Mouse (Mus musculus): Measurements from ENCODE around the gene Fer.

Gene Fer

DNA sequence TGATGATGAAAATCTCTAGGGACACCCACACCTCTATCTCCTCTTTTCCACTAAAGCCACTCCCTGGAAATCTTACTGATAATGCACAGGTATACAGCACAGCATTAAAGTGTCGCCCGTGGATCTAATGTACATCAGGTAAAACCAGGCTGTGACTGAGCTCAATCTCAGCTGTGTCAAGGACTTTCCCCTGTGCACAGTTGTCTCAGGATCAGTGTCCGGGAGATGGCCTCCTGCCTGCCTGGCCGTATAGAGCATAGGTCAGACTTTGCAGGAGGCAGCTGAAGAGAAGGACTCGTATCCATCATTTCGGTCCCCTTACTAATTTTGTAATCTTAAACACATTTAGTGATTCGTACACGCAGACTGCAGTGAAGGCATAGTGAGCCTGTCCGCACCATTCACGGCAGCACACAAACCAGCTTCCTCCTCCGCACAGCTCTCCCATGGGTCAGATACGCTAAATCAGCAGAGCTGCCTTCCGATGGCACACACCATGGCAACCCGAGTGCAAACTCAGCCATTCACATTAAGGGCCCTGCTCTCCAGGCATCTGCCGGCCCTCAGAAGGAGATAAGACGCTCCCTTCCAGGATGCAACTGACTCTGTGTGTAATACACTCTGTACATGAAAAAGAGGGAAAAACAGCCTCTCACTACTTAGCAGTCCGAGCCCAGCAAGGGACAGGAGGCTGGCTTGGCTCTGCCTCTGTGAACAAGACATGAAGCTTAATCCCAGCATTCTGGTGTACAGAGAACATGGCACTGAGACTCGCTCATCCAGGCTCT lies 277.4 kb downstream of the Fer start:
- no peak for DNase-seq (ENCODE audit: low read depth)

DNA sequence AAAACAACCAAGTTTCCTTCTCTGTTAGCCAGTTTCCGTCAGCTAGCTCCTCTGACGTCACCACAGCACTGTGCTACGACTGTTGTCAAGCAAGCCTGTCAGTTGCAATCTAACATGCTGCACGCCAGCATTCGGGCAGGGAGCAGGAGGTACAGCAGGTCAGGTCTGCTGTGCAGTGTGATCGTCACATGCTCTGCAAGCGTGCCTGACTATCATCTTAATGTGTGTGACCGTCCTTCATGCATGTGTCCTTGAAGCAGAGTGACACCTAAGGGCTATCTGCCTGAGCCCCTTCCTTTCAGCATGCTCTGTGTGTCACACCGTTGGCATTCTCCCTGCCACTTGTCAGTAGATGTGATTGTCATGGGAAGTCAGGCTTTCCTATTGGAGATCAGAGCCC lies 279.0 kb downstream of the Fer start:
- no peak for DNase-seq (ENCODE audit: low read depth)

DNA sequence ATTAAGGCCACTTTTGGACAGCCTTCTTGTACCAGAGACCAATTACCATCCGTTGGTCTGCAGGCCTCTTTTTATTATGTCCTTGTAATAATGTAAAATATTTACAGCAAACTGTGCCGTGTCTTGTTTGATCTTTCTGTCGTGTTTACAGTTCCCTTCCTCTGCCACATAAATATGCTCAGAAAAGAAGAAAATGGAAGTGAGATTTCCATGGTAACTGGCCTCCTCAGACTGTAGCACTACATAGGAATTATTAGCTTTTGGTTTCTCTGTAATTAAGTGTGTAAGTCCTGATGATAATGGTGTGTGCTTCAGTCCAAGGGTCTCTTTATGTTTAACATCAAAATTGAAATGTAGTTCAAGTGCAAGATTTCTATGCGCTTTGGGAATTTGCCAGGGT lies 283.5 kb downstream of the Fer start:
- DNase-seq (ENCODE audit: low read depth), result no peak

DNA sequence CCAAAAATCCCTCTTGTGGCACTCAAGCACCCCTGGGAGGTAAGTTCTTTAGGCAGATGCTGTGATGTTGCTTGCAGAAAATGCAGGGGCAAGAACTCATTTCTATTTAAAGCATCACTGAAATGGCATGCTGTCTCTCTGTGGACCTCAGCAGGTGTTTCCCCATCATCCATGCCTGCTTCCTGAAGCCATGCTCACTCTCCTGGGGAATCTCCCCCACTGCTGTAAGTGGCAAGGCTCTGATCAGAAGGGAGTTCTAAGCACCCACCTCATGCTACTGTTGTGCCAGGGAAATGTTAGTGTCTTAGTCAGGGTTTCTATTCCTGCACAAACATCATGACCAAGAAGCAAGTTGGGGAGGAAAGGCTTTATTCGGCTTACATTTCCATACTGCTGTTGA lies 287.9 kb downstream of the Fer start:
- DNase-seq (ENCODE audit: low read depth), result no peak

DNA sequence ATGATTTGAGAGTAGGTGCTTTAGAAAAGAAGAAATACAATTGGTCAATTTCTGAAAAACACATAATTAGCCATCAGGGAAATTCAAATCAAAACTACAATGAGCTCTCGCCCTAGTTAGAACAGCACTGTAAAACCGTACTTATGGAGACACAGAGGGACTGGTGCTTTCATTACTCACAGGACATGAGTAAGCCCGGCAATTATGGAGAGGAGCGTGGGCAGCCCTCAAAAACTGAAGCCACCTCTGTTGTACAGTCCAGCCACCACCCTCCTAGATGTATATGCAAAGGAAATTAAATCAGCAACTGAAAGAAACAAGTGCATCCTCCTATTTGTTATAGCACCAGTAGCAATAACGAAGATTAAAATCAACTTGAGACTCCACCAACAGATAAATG lies 304.9 kb downstream of the Fer start:
- no peak for DNase-seq (ENCODE audit: low read depth)

DNA sequence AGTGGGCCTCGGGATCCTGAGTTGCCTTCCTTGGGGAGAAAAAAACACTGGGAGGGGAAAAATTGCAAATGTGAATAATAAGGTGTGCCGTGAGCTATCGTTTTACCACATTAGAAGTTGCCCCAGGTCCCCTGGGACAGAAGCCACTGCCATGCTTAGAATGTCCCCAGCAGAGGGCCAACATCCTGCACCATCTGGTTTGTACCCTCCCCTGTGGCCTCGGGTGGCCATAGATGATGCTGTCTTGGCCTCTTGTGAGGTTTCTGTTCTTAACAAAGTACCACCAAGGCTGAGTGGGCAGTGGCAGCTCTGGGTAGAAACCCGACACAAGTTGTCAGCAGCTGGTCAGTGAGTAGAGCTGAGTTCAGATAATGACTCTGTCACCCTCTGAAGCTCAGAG lies 307.2 kb downstream of the Fer start:
- DNase-seq (ENCODE audit: low read depth), result no peak

DNA sequence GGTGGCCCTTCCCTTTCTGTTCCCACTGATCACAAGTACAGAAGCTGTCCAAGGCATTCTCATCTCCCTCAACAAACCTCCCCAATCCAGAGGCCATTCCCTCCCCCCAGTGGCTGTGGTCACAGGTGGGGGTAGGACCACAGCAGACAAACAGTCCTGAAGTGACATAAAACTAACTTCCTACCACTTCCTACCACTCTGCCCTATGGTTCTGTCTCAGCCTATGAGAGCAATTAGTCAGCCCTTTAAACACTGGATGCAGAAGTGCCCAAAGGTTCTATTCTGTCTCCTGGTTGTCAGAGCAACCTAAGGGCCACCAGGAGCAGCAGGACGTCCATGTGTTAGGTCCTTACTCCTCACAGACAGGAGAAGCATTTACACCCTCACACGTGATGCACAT lies 309.6 kb downstream of the Fer start:
- DNase-seq (ENCODE audit: low read depth), result no peak

DNA sequence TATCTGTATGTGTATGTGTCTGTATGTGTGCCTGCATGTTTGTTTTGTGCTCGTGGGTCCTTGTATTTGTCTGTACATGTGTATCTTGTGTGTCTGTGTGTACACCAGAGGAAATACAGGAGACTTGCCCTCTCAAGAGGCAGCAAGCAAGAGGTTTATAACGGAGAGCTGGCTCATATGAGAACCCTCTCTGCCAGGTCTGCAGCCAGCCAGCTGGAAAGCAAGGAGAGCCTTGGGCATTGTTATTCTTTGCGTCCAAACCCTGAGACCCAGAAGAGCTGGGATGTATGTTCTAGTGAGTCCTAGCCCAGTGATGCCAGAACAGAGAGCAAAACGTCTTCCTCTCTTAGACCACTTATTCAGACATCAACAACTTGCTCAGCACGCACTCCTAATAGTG lies 317.7 kb downstream of the Fer start:
- no peak for DNase-seq (ENCODE audit: low read depth)

DNA sequence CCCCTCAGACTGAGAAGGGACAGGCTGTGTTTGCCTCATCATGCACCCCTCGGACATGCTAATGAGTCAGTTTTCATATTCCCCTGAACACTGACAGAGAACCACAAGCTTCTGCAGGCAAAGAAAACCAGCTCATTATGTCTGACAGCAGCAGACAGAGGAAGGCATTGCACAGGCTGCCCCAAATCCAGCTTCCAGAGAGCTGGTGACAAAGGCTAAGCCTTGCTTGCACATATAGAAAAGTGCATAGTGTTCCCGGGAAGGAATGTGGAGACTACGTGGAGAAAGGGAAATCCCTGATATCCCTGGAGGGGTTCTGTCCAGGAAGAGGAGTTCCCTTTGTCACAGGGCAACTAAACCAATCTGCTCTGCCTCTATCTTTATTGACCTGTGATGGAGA lies 318.4 kb downstream of the Fer start:
- DNase-seq (ENCODE audit: low read depth), result no peak

DNA sequence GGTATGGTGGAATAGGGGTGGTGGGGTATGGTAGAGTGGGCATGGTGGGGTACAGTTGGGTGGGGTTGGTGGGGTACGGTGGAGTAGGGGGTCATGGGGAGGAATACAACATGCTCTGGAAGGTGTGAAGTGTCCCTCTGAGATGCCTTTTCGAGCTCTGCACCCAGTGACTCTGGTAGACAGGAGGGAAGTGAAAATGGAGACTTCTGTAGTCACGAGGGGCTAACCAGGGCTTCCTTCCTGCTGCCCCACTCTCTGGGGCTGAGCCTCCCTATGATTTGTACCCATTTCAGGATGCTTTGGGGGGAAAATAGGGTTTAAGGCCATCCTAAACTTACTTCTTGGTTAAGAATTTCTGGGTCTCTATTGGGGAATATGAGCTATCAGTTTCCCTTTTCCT lies 319.7 kb downstream of the Fer start:
- DNase-seq (ENCODE audit: low read depth), result no peak

DNA sequence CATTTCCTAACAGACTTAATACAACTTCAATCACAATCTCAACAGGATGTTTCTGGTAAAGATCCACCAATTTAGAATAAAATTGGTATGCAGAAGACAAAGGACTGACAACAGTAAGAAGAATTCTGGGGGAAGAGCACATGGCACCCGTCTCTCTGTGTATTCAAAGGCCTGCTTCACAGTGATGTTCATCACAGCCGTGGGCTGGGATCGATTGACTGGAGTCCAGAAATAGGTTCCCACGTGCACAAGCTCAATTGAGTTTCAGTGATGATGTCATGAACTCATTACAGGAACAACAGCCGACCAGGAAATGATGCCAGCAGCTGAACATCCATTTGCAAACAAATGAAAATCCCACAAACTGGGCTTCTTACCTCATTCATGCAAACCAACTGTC lies 320.3 kb downstream of the Fer start:
- DNase-seq (ENCODE audit: low read depth), result no peak
